Mouse (Mus musculus) heart, adult 2 months (tissue): Measurements from ENCODE around the gene Tas2r118.

ENCODE experiments used
- CTCF ChIP-seq: fragments of 200-600 bp; IDR thresholded peaks from 2 replicates; pipeline ENCODE4 v1.8.1; 2022; ENCODE audit warnings: antibody characterized with exemption, mild to moderate bottlenecking, moderate library complexity
- POLR2A ChIP-seq: fragments of 200-500 bp; IDR thresholded peaks from 2 replicates; pipeline ENCODE4 v1.6.1; 2011; ENCODE audit warnings: mild to moderate bottlenecking, low read depth, low read length, control low read depth; ENCODE audit not compliant: insufficient read depth

DNA sequence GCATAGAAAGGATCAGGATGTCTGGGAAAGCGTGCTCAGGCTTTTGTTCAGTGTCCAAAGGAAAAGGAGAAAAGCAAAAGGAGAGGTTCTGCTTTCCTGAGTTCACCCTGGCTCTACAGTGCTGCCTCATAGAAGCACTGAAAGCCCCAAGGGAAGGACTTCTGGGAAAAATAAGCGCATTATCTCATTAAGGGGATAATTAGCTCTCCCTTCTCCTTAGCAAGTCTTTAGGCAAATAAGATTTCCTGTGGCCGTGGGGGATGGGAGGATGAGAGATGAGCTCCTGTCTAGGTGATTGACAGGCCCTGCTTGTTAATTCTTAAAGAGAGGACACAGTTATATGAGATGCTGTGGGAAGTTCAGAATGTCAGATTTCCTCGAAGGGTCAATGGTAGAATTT, 33.4 kb downstream of the Tas2r118 start:
- TF ChIP-seq POLR2A (no peak), CTCF (no peak)
